Mouse (Mus musculus): ENCODE measurements at regions not wholly inside any gene's neighbourhood (a gene's known extent, or its start where the extent isn't known, plus 50 kb on each side); places are given as distances from the start of the nearest gene placed in this dataset.

- no peaks in the 10 kb centered on the region for H3K4me1 ChIP-seq
- 92% methylated on average over 4 of the region's 4 CpGs for WGBS
These were observed 454.9 kb downstream of the Lmo4 start for GRCm38 (mm10) chr3:143750128-143750527.

GRCm38 (mm10) chr3:143743649-143744048 lies 461.4 kb downstream of the Lmo4 start:
- H3K4me2 ChIP-seq (replicated peaks), result no peak overlapping the region
- H3K36me3 ChIP-seq, result no peaks in the 10 kb centered on the region
- ATAC-seq (ENCODE audit: low FRiP score, low read depth), result no peak
- H3K27ac ChIP-seq (replicated peaks), result no peak overlapping the region
- H3K4me3 ChIP-seq, result no peak overlapping the region
- no peak overlapping the region for H3K9ac ChIP-seq (replicated peaks)
- H3K9me3 ChIP-seq, result no peaks in the 10 kb centered on the region
- no peaks in the 10 kb centered on the region for H3K27me3 ChIP-seq
- WGBS, result 71% methylated on average over 7 of the region's 7 CpGs
- H3K4me1 ChIP-seq, result no peaks in the 10 kb centered on the region

More at GRCm38 (mm10) chr3:143750128-143750527, 454.9 kb downstream of the Lmo4 start:
- Histone ChIP-seq H3K36me3 (no peaks in the 10 kb centered on the region), H3K4me3 (no peak overlapping the region), H3K27ac (replicated peaks) (no peak overlapping the region), H3K9me3 (no peaks in the 10 kb centered on the region), H3K27me3 (no peaks in the 10 kb centered on the region), H3K9ac (replicated peaks) (no peak overlapping the region), H3K4me2 (replicated peaks) (no peak overlapping the region)
- no peak for ATAC-seq (ENCODE audit: low FRiP score, low read depth)

GRCm38 (mm10) chr3:143742786-143743571 lies 462.0 kb downstream of the Lmo4 start:
- no peaks in the 10 kb centered on the region for H3K36me3 ChIP-seq
- 76% methylated on average over 17 of the region's 17 CpGs for WGBS
- H3K4me3 ChIP-seq, result no peak overlapping the region
- H3K4me1 ChIP-seq, result no peaks in the 10 kb centered on the region
- no peak overlapping the region for H3K27ac ChIP-seq (replicated peaks)
- H3K9ac ChIP-seq (replicated peaks), result no peak overlapping the region
- no peaks in the 10 kb centered on the region for H3K27me3 ChIP-seq
- H3K4me2 ChIP-seq (replicated peaks), result no peak overlapping the region
- ATAC-seq (ENCODE audit: low FRiP score, low read depth), result no peak
- no peaks in the 10 kb centered on the region for H3K9me3 ChIP-seq

- WGBS, result 64% methylated on average over 3 of the region's 3 CpGs
- H3K4me3 ChIP-seq, result no peak overlapping the region
- no peaks in the 10 kb centered on the region for H3K36me3 ChIP-seq
- H3K4me2 ChIP-seq (replicated peaks), result no peak overlapping the region
- no peaks in the 10 kb centered on the region for H3K9me3 ChIP-seq
- no peak overlapping the region for H3K9ac ChIP-seq (replicated peaks)
- H3K27me3 ChIP-seq, result no peaks in the 10 kb centered on the region
- no peaks in the 10 kb centered on the region for H3K4me1 ChIP-seq
- no peak for ATAC-seq (ENCODE audit: low FRiP score, low read depth)
- H3K27ac ChIP-seq (replicated peaks), result no peak overlapping the region
These were observed 466.3 kb downstream of the Lmo4 start for GRCm38 (mm10) chr3:143738676-143739075.

GRCm38 (mm10) chr3:143737844-143738243 lies 467.2 kb downstream of the Lmo4 start:
- 79% methylated on average over 6 of the region's 6 CpGs for WGBS
- no peak for ATAC-seq (ENCODE audit: low FRiP score, low read depth)

GRCm38 (mm10) chr3:143736651-143737398 lies 468.2 kb downstream of the Lmo4 start:
- ATAC-seq (ENCODE audit: low FRiP score, low read depth), result no peak
- WGBS, result 94% methylated on average over 6 of the region's 6 CpGs

More at GRCm38 (mm10) chr3:143737844-143738243, 467.2 kb downstream of the Lmo4 start:
- Histone ChIP-seq H3K27me3 (no peaks in the 10 kb centered on the region), H3K9me3 (no peaks in the 10 kb centered on the region), H3K4me3 (no peak overlapping the region), H3K4me2 (replicated peaks) (no peak overlapping the region), H3K9ac (replicated peaks) (no peak overlapping the region), H3K27ac (replicated peaks) (no peak overlapping the region), H3K4me1 (no peaks in the 10 kb centered on the region), H3K36me3 (no peaks in the 10 kb centered on the region)

GRCm38 (mm10) chr3:143734791-143735190 lies 470.2 kb downstream of the Lmo4 start:
- Histone ChIP-seq H3K9me3 (no peaks in the 10 kb centered on the region), H3K4me3 (no peak overlapping the region), H3K27me3 (no peaks in the 10 kb centered on the region), H3K4me2 (replicated peaks) (no peak overlapping the region), H3K27ac (replicated peaks) (no peak overlapping the region), H3K4me1 (no peaks in the 10 kb centered on the region), H3K9ac (replicated peaks) (no peak overlapping the region), H3K36me3 (no peaks in the 10 kb centered on the region)
- WGBS, result 84% methylated on average over 2 of the region's 2 CpGs
- no peak for ATAC-seq (ENCODE audit: low FRiP score, low read depth)

More at GRCm38 (mm10) chr3:143736651-143737398, 468.2 kb downstream of the Lmo4 start:
- Histone ChIP-seq H3K9me3 (no peaks in the 10 kb centered on the region), H3K4me3 (no peak overlapping the region), H3K27ac (replicated peaks) (no peak overlapping the region), H3K36me3 (no peaks in the 10 kb centered on the region), H3K4me1 (no peaks in the 10 kb centered on the region), H3K4me2 (replicated peaks) (no peak overlapping the region), H3K27me3 (no peaks in the 10 kb centered on the region), H3K9ac (replicated peaks) (no peak overlapping the region)

GRCm38 (mm10) chr3:143732966-143733725 lies 471.9 kb downstream of the Lmo4 start:
- Histone ChIP-seq H3K4me1 (no peaks in the 10 kb centered on the region), H3K4me3 (no peak overlapping the region), H3K9me3 (no peaks in the 10 kb centered on the region), H3K9ac (replicated peaks) (no peak overlapping the region), H3K27ac (replicated peaks) (no peak overlapping the region), H3K36me3 (no peaks in the 10 kb centered on the region), H3K27me3 (no peaks in the 10 kb centered on the region), H3K4me2 (replicated peaks) (no peak overlapping the region)
- no peak for ATAC-seq (ENCODE audit: low FRiP score, low read depth)
- 86% methylated on average over 8 of the region's 8 CpGs for WGBS

- no peak overlapping the region for H3K4me2 ChIP-seq (replicated peaks)
- no peak for ATAC-seq (ENCODE audit: low FRiP score, low read depth)
- no peaks in the 10 kb centered on the region for H3K4me1 ChIP-seq
- H3K9me3 ChIP-seq, result no peaks in the 10 kb centered on the region
- 75% methylated on average over 8 of the region's 8 CpGs for WGBS
- H3K27ac ChIP-seq (replicated peaks), result no peak overlapping the region
- no peak overlapping the region for H3K4me3 ChIP-seq
- no peaks in the 10 kb centered on the region for H3K36me3 ChIP-seq
- H3K9ac ChIP-seq (replicated peaks), result no peak overlapping the region
- H3K27me3 ChIP-seq, result no peaks in the 10 kb centered on the region
These were observed 475.4 kb downstream of the Lmo4 start for GRCm38 (mm10) chr3:143729473-143730076.

- no peak overlapping the region for H3K4me3 ChIP-seq
- H3K27ac ChIP-seq (replicated peaks), result no peak overlapping the region
- H3K36me3 ChIP-seq, result no peaks in the 10 kb centered on the region
- no peak for ATAC-seq (ENCODE audit: low FRiP score, low read depth)
- no peaks in the 10 kb centered on the region for H3K4me1 ChIP-seq
- H3K9me3 ChIP-seq, result no peaks in the 10 kb centered on the region
- no peaks in the 10 kb centered on the region for H3K27me3 ChIP-seq
- no peak overlapping the region for H3K4me2 ChIP-seq (replicated peaks)
- 83% methylated on average over 2 of the region's 2 CpGs for WGBS
- no peak overlapping the region for H3K9ac ChIP-seq (replicated peaks)
These were observed 482.4 kb downstream of the Lmo4 start for GRCm38 (mm10) chr3:143722571-143722970.

- H3K9ac ChIP-seq (replicated peaks), result no peak overlapping the region
- no peaks in the 10 kb centered on the region for H3K27me3 ChIP-seq
- H3K36me3 ChIP-seq, result no peaks in the 10 kb centered on the region
- no peaks in the 10 kb centered on the region for H3K4me1 ChIP-seq
- WGBS, result 95% methylated on average over 3 of the region's 3 CpGs
- no peaks in the 10 kb centered on the region for H3K9me3 ChIP-seq
- no peak overlapping the region for H3K4me3 ChIP-seq
- ATAC-seq (ENCODE audit: low FRiP score, low read depth), result no peak
- H3K4me2 ChIP-seq (replicated peaks), result no peak overlapping the region
- H3K27ac ChIP-seq (replicated peaks), result no peak overlapping the region
These were observed 482.9 kb downstream of the Lmo4 start for GRCm38 (mm10) chr3:143722082-143722481.
